Mouse (Mus musculus) ES-Bruce4 (cell line): Measurements from ENCODE around the gene Car5a.

Experiments
- CTCF ChIP-seq: IDR thresholded peaks from one replicate; pipeline ENCODE4 v1.8.1; 2011; ENCODE audit warnings: low read depth, low read length
- EP300 ChIP-seq: IDR thresholded peaks from 2 replicates; pipeline ENCODE4 v1.6.1; 2011; ENCODE audit warnings: low read depth, low read length; ENCODE audit not compliant: insufficient read depth
- POLR2A ChIP-seq: IDR thresholded peaks from one replicate; pipeline ENCODE4 v1.8.1; 2011; ENCODE audit warnings: low read length; ENCODE audit not compliant: insufficient read depth

- TF ChIP-seq CTCF (no peak), POLR2A (no peak), EP300 (no peak)
Observed at GRCm38 (mm10) chr8:121958395-121958794, 13.7 kb upstream of the Car5a start.
